Mouse (Mus musculus): ENCODE data around the gene Gm3376. TPM values are rescaled to one million over a fixed set of nuclear protein-coding genes. Genes with fewer than 3 reads are reported as not detected.
"Not testable (repeated sequence)": the region's sequence is repeated elsewhere in the genome, so short reads cannot be mapped to it uniquely, and the experiment has no call there.

Gene Gm3376
- not detected in 2 replicates for total RNA-seq (2017)

GRCm38 (mm10) chrY:3771373-3771772 is at the start of gene Gm3376:
Gene Gm3376, plus strand, starts transcription at chrY:3771673.
- not testable (repeated sequence) for ATAC-seq (ENCODE audit: extremely low read depth, insufficient number of reproducible peaks, low FRiP score, poor library complexity, severe bottlenecking)

All from neutrophil, adult 5-6 weeks (primary cell).